Mouse (Mus musculus): ENCODE measurements around the gene Klf5. TPM values are rescaled to one million over a fixed set of nuclear protein-coding genes. Genes with fewer than 3 reads are reported as not detected.

Gene Klf5
- polyA plus RNA-seq (2015; fragmentation: Nextera tagmentation; extraction: Ambion mirVana): 70.8 and 75.4 TPM in 2 replicates

DNA sequence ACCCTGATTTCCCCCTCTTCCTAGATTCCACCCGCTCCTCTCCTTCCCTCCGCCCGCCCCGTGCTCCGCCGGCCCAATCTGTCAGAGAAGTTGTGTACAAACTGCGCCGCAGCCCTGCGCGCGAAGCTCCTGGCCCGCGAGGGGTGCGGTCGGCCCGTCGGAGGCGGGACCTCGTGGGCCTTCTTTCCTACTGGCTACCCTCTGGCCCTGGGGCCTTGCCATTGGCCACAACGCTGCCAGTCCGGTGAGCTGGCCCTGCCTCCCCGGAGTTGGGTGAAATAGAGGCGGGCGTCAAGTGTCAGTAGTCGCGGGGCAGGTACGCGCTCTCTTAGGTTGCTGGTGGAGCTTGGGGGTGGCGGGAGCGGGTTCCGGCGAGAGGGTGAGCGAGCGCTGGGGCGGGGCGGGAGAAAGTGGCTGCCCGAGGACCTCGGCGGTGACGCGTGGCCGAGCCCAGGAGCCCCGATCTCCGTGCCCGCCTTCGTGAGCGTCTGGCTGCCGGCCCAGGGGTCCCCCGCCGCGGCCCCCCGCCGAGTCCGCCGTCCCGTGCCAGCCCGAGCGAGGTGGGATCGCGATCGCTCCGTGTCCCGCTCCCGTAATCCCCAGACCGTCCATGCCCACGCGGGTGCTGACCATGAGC lies at the start of gene Klf5:
Gene Klf5, plus strand, starts transcription at position 307 of the 637 bp plus-strand sequence.
- H3K9ac ChIP-seq: peak within 1 kb of the TSS; percentile 76
- H3K27ac ChIP-seq (replicated peaks): peak within 1 kb of the TSS; percentile 89
- no peaks in the 10 kb centered on the region for H3K9me3 ChIP-seq (replicated peaks)
- WGBS: 0% methylated on average over 65 of the region's 67 CpGs
- no peaks in the 10 kb centered on the region for H3K27me3 ChIP-seq
- no peaks in the 10 kb centered on the region for H3K4me1 ChIP-seq
- H3K4me3 ChIP-seq (replicated peaks): peak within 1 kb of the TSS; percentile 83
- H3K36me3 ChIP-seq: no peaks in the 10 kb centered on the region
- peak; percentile 97 for ATAC-seq (ENCODE audit: insufficient number of reproducible peaks, low FRiP score, low TSS enrichment, low read depth)
- H3K4me2 ChIP-seq (replicated peaks): peak within 1 kb of the TSS; percentile 91

DNA sequence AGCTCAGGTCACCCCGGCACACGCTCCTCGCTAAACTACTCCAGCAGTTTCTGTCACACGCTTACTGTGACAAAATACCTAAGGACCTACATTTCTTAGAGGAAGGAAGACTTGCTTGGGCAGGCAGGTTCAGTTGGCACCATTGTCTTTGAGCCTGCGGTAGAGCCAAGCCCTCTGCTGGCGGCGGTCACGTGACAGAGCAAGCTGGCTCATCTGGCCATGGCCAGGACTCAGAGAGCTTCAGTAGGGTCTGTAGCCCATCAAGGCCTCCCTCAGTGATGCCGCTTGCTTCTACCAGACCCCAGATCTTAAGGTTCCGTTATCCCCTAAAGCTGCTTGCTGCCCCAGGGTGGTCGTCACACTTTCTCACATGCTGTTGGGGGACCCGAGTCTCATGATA lies 36.5 kb upstream of the Klf5 start:
- no peak overlapping the region for H3K27ac ChIP-seq (replicated peaks)
- H3K9ac ChIP-seq: no peak overlapping the region
- no peak for ATAC-seq (ENCODE audit: insufficient number of reproducible peaks, low FRiP score, low TSS enrichment, low read depth)
- no peaks in the 10 kb centered on the region for H3K27me3 ChIP-seq
- no peak overlapping the region for H3K4me2 ChIP-seq (replicated peaks)
- 95% methylated on average over 12 of the region's 12 CpGs for WGBS
- no peaks in the 10 kb centered on the region for H3K4me1 ChIP-seq
- no peaks in the 10 kb centered on the region for H3K36me3 ChIP-seq
- H3K9me3 ChIP-seq (replicated peaks): no peaks in the 10 kb centered on the region
- no peak overlapping the region for H3K4me3 ChIP-seq (replicated peaks)

DNA sequence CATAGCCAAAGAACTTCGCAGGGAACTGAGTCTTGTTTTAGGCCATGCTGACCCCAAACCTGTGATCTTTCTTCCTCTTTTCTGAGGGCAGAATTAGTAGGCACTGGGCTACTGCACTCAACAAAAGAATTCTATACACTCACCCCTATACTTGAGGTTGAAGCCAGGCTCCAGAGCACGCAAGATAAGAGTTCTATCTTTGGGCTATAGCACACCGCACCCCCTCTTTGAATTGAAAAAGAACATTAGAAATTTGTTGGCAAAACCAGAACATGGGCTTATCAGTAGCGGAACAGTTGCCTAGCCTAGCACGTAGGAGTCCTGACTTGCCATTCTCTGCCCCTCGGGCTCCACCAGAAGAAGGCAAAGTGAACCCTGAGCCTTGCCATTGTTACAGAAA lies 34.7 kb upstream of the Klf5 start:
- H3K4me2 ChIP-seq (replicated peaks): no peak overlapping the region
- no peak overlapping the region for H3K27ac ChIP-seq (replicated peaks)
- no peaks in the 10 kb centered on the region for H3K36me3 ChIP-seq
- ATAC-seq (ENCODE audit: insufficient number of reproducible peaks, low FRiP score, low TSS enrichment, low read depth): no peak
- H3K4me3 ChIP-seq (replicated peaks): no peak overlapping the region
- H3K9ac ChIP-seq: no peak overlapping the region
- no peaks in the 10 kb centered on the region for H3K4me1 ChIP-seq
- 88% methylated on average over 6 of the region's 6 CpGs for WGBS
- H3K9me3 ChIP-seq (replicated peaks): no peaks in the 10 kb centered on the region
- H3K27me3 ChIP-seq: no peaks in the 10 kb centered on the region

DNA sequence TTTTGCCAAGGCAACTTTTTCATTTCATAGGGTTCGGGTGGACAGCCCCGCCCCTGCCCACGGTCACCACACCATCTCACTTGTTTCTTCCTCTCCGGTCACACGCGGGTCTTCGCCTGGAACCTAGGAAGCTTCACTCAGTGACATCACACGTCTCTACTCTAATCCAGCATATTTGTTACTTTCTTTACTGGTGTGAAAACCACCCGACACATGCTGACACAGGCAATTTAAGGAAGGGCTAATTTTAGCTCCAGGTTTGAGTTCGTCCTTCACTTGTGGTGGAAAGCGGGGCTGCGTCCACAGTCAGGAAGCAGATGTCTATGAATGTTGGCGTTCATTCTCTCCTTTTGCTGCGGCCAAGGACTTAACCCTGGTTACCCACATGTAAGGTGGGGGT lies 32.7 kb upstream of the Klf5 start:
- H3K9ac ChIP-seq: no peak overlapping the region
- no peak overlapping the region for H3K27ac ChIP-seq (replicated peaks)
- no peaks in the 10 kb centered on the region for H3K36me3 ChIP-seq
- no peaks in the 10 kb centered on the region for H3K9me3 ChIP-seq (replicated peaks)
- 91% methylated on average over 14 of the region's 14 CpGs for WGBS
- H3K4me2 ChIP-seq (replicated peaks): no peak overlapping the region
- H3K4me1 ChIP-seq: no peaks in the 10 kb centered on the region
- no peaks in the 10 kb centered on the region for H3K27me3 ChIP-seq
- no peak for ATAC-seq (ENCODE audit: insufficient number of reproducible peaks, low FRiP score, low TSS enrichment, low read depth)
- H3K4me3 ChIP-seq (replicated peaks): no peak overlapping the region

DNA sequence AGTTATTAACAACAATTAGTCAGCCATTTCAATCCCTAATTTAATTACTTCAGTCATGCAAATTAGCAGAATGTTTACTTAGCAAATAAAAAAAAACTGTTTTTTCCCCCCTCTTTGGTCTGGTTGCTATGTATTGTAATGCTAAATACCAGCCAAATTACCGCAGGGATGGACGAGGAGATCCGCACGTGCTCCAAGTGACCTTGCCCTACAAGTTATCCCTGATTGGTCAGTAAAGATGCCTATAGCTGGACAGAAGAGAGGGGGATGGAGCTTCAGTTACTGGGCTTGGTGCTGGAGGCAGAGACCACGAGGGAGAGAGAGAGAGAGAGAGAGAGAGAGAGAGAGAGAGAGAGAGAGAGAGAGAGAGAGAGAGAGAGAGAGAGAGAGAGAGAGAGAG lies 31.7 kb upstream of the Klf5 start:
- no peaks in the 10 kb centered on the region for H3K36me3 ChIP-seq
- H3K27me3 ChIP-seq: no peaks in the 10 kb centered on the region
- no peaks in the 10 kb centered on the region for H3K4me1 ChIP-seq
- no peak overlapping the region for H3K9ac ChIP-seq
- H3K27ac ChIP-seq (replicated peaks): no peak overlapping the region
- WGBS: 60% methylated on average over 5 of the region's 5 CpGs
- no peaks in the 10 kb centered on the region for H3K9me3 ChIP-seq (replicated peaks)
- no peak overlapping the region for H3K4me2 ChIP-seq (replicated peaks)
- ATAC-seq (ENCODE audit: insufficient number of reproducible peaks, low FRiP score, low TSS enrichment, low read depth): no peak
- no peak overlapping the region for H3K4me3 ChIP-seq (replicated peaks)

DNA sequence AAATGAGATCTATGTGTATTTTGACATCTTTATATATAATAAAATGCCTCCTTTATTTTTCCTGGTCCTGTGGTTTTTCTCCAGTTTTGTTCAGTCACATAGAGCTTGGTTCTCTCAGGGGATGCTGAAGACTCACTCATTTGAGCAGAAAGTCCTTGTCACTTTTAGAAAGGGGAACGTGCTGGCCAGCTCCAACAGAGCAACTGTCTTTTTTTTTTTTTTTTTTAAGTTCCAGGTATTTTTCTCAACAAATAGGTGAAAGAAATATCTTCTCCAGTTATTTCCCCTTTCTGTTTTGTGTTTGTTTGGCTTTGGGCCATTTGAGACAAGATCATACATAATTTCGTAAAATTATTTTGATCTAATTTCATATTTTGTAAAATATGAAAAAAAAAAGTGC lies 24.4 kb upstream of the Klf5 start:
- Histone ChIP-seq H3K36me3 (no peaks in the 10 kb centered on the region), H3K4me3 (replicated peaks) (no peak overlapping the region), H3K27ac (replicated peaks) (no peak overlapping the region), H3K4me1 (no peaks in the 10 kb centered on the region), H3K9me3 (replicated peaks) (no peaks in the 10 kb centered on the region), H3K4me2 (replicated peaks) (no peak overlapping the region), H3K9ac (no peak overlapping the region), H3K27me3 (no peaks in the 10 kb centered on the region)
- ATAC-seq (ENCODE audit: insufficient number of reproducible peaks, low FRiP score, low TSS enrichment, low read depth): no peak
- 58% methylated on average over 2 of the region's 2 CpGs for WGBS

DNA sequence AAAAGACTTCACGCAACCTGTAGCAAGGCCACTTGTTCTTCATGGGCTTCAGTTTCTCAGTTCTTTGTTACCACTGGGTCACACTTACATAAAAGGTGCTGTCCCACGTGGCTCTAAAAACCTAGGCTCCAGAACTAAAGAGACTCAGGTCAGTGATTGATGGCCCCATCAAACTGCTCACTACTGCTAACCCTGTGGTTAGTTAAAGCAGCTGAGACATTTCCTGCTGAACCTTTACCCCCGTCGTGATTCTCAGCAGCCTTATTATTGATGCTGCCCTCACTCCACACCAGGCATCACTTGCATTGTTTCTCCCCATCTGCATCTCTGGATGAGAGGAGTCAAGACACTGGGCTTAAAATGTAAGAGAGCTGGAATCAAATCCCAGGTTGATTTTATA lies 22.7 kb upstream of the Klf5 start:
- Histone ChIP-seq H3K9me3 (replicated peaks) (no peaks in the 10 kb centered on the region), H3K27ac (replicated peaks) (no peak overlapping the region), H3K9ac (no peak overlapping the region), H3K4me2 (replicated peaks) (no peak overlapping the region), H3K27me3 (no peaks in the 10 kb centered on the region), H3K36me3 (no peaks in the 10 kb centered on the region), H3K4me3 (replicated peaks) (no peak overlapping the region), H3K4me1 (no peaks in the 10 kb centered on the region)
- 46% methylated on average over 4 of the region's 4 CpGs for WGBS
- ATAC-seq (ENCODE audit: insufficient number of reproducible peaks, low FRiP score, low TSS enrichment, low read depth): no peak

DNA sequence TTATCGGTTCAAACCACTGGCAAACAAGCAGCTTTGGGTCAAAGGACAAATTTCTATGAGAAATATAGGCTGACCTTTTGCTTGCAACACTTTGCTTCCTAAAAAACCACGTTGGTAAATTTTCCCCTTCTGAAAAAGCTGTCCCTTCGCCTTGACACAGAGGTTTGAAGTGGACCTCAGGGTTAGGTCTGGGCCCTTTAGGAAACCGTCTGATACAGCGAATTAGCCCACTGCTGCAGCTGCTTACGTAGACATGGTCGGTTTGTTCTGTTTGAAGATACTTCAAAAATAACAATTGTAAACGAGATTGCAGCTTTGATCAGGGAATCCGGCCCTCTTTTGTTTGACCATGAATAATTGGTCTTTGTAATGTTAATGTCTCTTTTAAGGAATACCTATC lies 20.2 kb upstream of the Klf5 start:
- ATAC-seq (ENCODE audit: insufficient number of reproducible peaks, low FRiP score, low TSS enrichment, low read depth): no peak
- Histone ChIP-seq H3K4me3 (replicated peaks) (no peak overlapping the region), H3K4me1 (no peaks in the 10 kb centered on the region), H3K27me3 (no peaks in the 10 kb centered on the region), H3K9ac (no peak overlapping the region), H3K36me3 (no peaks in the 10 kb centered on the region), H3K4me2 (replicated peaks) (no peak overlapping the region), H3K9me3 (replicated peaks) (no peaks in the 10 kb centered on the region), H3K27ac (replicated peaks) (no peak overlapping the region)
- WGBS: 41% methylated on average over 9 of the region's 9 CpGs

DNA sequence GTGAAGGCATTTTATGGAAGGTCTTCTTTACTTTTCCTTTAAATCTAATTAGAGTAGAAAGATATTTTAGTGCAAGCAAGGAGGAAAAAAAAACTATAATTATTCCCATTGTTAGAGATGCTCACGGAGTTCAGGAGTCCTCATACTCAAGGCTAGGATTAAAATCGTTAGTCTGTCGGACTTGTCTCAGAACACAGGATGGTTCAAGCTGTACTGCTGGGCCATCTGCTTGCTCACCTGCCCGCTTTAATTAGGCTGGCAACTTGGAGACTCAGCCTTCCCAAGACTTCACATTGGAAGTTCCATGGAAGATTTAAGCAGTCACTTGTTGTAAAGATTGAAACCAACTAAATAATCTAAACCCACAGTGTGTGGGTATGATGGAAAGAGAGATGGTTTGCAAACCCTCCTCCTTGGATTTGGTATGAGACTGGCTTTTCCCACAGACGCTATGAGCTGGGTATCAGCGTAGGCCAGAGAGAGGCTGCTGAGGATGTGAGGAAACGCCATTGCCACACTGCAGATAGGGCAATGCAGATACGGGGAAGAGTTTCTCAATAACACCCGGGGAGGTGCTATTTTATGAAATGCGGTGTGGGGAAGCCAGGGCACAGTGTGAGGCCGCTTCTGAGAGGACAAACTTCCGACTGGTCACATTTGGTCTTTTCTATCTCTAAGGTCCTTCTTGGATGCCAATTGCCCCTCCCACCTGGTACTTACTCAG lies 19.6 kb upstream of the Klf5 start:
- Histone ChIP-seq H3K36me3 (no peaks in the 10 kb centered on the region), H3K9ac (no peak overlapping the region), H3K27me3 (no peaks in the 10 kb centered on the region), H3K4me2 (replicated peaks) (no peak overlapping the region), H3K4me3 (replicated peaks) (no peak overlapping the region), H3K9me3 (replicated peaks) (no peaks in the 10 kb centered on the region), H3K4me1 (no peaks in the 10 kb centered on the region), H3K27ac (replicated peaks) (no peak overlapping the region)
- 66% methylated on average over 12 of the region's 12 CpGs for WGBS
- no peak for ATAC-seq (ENCODE audit: insufficient number of reproducible peaks, low FRiP score, low TSS enrichment, low read depth)

DNA sequence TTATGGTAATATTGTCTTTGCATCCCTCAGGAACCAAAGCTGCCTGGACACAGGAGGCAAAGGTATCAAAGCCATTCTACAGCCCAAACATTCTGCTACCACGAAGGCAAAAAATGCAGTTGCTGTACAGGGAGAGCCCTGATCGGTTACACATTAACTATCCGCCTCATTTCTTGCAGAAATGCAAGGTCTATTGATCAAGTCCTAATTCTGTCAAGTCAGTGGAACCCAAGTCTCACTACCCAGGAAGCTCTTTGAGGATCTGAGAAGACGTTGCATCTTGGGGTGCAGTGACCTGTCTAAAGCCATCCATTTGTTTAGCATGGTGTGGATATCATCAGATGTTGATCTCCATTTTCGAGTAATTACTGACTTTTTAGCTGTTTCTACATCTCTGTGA lies 18.1 kb upstream of the Klf5 start:
- no peak overlapping the region for H3K9ac ChIP-seq
- no peaks in the 10 kb centered on the region for H3K36me3 ChIP-seq
- no peak overlapping the region for H3K4me2 ChIP-seq (replicated peaks)
- no peaks in the 10 kb centered on the region for H3K4me1 ChIP-seq
- 82% methylated on average over 5 of the region's 5 CpGs for WGBS
- H3K27ac ChIP-seq (replicated peaks): no peak overlapping the region
- ATAC-seq (ENCODE audit: insufficient number of reproducible peaks, low FRiP score, low TSS enrichment, low read depth): no peak
- no peaks in the 10 kb centered on the region for H3K27me3 ChIP-seq
- no peaks in the 10 kb centered on the region for H3K9me3 ChIP-seq (replicated peaks)
- no peak overlapping the region for H3K4me3 ChIP-seq (replicated peaks)

DNA sequence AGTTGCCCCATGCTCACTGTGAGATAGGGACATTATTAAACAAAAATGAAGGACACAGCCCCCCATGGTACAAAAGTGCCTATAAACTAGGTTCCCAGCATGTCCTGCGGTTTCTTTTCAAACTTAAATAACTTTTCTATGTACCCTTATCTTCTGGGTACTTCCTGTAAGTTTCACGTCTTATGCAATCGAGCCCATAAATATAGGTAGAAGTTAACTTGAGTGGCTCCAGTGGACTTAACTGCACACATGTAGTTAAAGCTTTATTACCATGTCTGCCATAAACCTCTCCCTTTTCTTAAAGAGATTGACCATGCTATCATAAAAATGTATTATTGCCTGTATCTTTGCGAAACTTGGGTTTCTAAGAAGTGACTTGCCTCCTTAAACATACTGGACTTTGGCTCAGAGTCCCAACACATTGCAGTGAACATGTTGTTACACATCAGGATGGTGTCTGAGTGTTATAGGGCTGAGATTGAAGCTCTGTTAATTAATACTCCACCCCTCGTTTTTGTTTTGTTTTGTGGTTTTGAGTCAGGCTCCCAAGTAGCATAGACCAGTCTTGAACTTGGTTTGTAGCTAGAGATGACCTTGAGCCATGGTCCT lies 17.6 kb upstream of the Klf5 start:
- H3K36me3 ChIP-seq: no peaks in the 10 kb centered on the region
- no peak overlapping the region for H3K4me2 ChIP-seq (replicated peaks)
- no peak overlapping the region for H3K4me3 ChIP-seq (replicated peaks)
- WGBS: 86% methylated on average over 5 of the region's 5 CpGs
- H3K9me3 ChIP-seq (replicated peaks): no peaks in the 10 kb centered on the region
- H3K9ac ChIP-seq: no peak overlapping the region
- H3K4me1 ChIP-seq: no peaks in the 10 kb centered on the region
- no peak overlapping the region for H3K27ac ChIP-seq (replicated peaks)
- no peak for ATAC-seq (ENCODE audit: insufficient number of reproducible peaks, low FRiP score, low TSS enrichment, low read depth)
- H3K27me3 ChIP-seq: no peaks in the 10 kb centered on the region

Data from embryonic facial prominence, embryonic 15.5 days (tissue).